Mouse (Mus musculus) right cerebral cortex, postnatal 4 days (tissue): ENCODE data around the gene Rpa2.
A peak's percentile ranks its signal among the peaks of the same experiment; 100 is the strongest.
"Not testable (repeated sequence)": the region's sequence is repeated elsewhere in the genome, so short reads cannot be mapped to it uniquely, and the experiment has no call there.

ENCODE experiments used
- DNase-seq: peaks from one replicate; pipeline ENCODE4 v3.0.0-alpha.2; 2022

Rpa2 gene

GRCm38 (mm10) chr4:132767914-132768876 lies at the start of gene Rpa2:
TSS of gene Rpa2 (plus strand) at chr4:132768332.
- DNase-seq = peak; percentile 98

GRCm38 (mm10) chr4:132728233-132728632 lies 39.9 kb upstream of the Rpa2 start:
- DNase-seq = no peak

DNA sequence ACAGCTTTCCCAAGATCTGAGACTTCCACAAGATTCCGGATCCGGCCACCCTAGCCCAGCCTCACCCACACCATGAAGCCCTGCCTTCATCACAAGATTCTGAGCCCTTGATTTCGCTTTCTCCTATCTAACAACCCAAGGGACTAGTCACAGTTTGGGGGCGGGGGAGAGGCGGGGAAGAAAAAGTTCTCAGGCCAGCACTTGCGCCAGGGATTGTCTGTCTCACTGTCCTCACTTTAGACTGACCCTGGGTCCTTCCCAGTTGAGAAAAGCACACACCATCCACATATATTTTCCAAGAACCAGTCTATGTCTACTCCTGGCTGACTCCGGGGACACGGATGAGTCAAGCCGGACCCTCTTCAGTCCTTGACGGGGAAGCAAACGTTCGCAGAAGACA lies 36.5 kb upstream of the Rpa2 start:
- no peak for DNase-seq

DNA sequence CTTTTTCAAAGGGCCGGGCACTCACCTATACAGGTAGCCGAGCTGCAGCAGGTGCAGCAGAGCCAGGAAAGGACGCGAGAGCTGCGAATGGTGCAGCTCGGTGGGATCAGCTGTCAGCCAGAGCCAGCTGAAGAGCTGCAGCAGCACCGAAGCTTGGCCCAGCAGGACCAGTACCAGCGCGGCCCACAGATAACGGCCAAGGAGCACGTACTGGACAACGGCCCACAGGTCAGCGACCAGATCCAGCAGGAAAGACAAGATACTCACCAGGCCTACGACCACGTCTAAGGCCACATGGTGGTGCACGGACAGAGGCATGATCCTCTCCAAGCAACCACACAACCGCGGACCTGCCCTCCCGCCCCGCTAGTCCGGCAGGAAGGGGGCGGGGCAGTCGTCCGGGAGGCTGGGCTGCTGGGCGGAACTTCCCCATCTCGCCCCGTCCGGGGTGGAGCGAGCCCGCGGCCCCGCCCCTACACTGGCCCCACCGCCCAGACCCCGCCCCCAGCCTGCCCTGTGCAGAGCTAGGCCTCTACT lies 35.9 kb upstream of the Rpa2 start, which contains the start of gene Xkr8:
Xkr8 (minus strand) TSS at position 399 of the 537 bp plus-strand sequence.
- peak; percentile 76 for DNase-seq

- no peak for DNase-seq
Observed at GRCm38 (mm10) chr4:132733071-132733770, 34.9 kb upstream of the Rpa2 start.

DNA sequence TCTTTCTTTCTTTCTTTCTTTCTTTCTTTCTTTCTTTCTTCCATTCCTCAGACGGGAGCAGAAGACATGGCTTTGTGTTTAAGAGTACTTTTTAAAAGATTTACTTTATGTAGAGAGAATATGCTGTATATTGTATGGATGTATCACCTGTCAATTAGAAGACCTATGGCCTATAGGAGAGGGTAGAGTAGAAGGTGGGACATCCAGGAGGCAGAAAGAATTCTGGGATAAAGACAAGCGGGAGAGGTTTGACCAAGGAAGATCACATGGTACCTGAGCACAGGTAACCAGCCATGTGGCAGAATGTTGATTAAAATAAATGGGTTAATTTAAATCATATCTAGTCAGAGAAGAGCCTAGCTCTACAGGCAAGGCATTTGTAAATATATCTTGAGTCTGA lies 33.4 kb upstream of the Rpa2 start:
- DNase-seq = no peak

DNA sequence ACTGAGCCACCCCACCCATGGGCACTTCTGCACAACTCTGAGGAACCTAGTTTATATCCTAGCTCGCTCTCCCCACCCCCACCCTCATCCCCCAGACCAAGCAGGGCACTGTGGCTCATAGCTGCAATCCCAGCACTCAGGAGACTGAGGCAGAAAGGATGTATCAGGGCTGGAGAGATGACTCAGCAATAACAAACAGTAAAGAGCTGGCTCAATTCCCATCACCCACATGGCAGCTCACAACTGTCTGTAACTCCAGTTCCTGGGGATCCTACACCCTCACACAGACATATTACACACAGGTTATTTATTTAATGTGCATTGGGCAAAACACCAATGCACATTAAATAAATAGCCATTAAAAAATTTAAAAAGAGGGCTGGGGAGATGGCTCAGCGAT lies 32.7 kb upstream of the Rpa2 start:
- no peak for DNase-seq

DNA sequence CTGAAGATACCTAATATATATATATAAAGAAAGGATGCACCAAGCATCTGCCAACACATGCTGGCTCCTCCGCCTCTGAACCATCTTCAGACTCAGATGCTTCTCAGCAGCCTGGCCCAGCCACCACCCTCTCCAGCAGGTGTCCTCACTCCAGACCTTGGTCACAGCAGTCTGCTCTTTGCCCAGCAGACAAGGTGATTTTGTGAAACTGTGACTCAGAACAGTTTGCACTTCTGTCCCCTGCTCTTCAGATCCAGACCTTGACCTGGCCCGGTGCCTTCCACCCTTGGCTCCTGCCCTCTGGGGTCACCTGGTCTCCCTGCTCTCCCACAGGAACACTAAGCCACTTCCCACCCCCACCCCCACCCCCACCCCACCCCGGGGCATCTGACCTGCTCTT lies 32.2 kb upstream of the Rpa2 start:
- no peak for DNase-seq

- not testable (repeated sequence) for DNase-seq
Observed at GRCm38 (mm10) chr4:132737154-132737553, 31.0 kb upstream of the Rpa2 start.

- DNase-seq = no peak
Observed at GRCm38 (mm10) chr4:132741491-132741890, 26.6 kb upstream of the Rpa2 start.

DNA sequence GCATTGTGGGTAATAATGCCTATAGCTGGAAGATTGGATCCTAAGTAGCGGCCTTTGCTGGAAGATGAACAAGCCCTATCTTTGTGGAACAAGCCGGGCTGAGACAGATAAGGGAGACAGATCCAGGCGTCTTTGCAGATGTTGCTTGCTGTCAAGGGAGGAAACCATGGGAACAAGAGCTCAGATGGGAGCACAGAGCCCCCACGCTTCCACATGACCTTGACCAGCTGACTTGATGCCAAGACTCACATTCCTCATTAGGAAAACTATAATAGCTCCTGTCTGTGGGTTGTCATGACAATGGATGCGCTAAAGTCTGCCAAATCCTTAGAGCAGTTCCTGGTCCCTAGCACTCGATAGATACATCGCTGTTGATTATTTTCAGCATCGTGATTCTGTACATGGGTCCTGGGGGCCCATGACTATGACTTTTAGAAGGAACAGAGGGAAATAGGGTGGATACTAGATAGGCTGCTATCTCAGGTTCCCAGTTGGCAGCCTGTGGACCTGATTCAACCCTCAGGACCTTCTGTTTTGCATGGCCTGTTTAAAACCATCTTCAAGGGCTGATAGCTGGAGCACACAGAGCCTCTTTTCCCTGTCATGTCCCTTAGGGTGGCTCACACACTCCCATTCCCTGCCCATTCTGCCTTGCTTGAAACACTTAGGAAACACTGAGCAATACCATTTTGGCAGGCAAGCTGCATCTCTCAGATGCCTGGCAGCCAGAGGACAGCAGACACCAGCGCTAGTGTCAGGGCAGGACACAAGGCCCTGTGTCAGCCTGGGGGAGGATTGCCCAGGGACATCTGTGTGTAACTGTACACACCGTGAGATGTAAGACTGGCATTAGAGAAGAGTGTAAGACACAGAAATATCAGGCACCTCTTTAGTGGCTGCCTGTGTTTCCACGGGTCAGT lies 23.9 kb upstream of the Rpa2 start:
- peak; percentile 29 for DNase-seq

GRCm38 (mm10) chr4:132746911-132747517 lies 21.1 kb upstream of the Rpa2 start:
- no peak for DNase-seq

DNA sequence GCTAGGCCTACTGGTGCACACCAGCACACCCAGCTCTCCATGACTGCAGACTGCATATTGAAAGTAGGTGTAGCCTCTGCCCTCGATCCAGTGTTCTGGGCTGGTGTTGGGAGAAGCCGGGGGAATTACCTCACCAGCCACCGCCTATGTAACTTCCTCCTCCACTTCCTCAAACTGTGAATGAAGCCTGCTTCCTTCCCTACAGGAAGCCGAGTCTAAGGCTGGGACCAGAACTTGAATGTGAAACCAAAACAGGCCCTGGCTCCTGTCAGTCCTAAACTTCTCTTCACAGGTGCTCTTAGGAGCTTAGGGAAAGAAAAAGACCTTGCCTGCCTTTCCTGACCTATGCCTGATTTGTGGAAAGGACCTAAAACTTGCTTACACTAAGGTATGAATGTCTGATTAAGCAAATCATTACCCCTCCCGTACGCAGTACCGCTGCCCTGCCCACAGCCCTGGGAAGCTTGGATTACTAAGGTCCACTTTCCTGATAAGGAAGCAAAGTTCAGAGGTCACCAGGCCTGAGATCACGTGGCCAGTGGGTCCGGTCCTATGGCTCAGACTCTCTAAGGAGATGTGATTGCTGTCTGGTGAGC lies 20.4 kb upstream of the Rpa2 start:
- no peak for DNase-seq

DNA sequence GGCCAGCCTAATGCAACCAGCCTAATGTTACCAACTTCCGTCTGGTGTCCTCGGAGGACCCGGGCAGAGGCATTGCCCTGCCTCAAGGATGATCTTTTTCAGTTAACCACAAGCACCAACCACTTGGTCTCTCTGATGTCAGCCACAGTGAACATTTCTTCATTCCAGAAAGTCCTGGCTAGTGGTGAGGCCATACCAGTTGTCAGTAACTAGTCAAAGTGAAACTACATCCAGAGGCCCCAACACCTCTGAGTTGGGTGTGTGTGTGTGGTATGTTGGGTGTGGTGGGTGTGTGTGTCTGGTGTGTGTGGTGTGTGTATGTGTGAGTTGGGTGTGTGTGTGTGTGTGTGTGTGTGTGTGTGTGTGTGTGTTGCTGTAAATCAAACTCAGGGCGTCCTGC lies 19.4 kb upstream of the Rpa2 start:
- DNase-seq = no peak

GRCm38 (mm10) chr4:132749258-132749982 lies 18.7 kb upstream of the Rpa2 start:
- no peak for DNase-seq

DNA sequence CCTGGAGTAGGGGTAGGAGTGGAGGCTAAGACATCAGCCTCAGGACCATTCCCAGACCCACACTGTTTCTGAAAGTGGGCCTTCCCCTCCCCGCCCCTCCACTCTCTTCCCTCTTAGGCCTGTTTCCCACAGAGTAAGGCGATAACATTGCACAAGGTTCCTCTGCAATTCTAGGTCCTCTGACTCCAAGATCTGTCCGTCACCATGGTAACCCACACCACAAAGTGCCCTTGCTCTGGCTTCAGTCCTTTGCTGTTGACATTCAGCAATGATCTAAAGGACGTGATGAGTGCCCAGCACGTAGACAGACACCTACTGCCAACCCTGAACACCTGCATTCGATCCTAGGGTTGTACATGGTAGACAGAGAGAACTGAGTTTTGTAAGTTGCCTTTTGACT lies 15.1 kb upstream of the Rpa2 start:
- DNase-seq = no peak

GRCm38 (mm10) chr4:132756974-132757373 lies 11.2 kb upstream of the Rpa2 start, which contains the start of gene Smpdl3b:
TSS of gene Smpdl3b (minus strand) at chr4:132757252.
- DNase-seq = peak; percentile 65

DNA sequence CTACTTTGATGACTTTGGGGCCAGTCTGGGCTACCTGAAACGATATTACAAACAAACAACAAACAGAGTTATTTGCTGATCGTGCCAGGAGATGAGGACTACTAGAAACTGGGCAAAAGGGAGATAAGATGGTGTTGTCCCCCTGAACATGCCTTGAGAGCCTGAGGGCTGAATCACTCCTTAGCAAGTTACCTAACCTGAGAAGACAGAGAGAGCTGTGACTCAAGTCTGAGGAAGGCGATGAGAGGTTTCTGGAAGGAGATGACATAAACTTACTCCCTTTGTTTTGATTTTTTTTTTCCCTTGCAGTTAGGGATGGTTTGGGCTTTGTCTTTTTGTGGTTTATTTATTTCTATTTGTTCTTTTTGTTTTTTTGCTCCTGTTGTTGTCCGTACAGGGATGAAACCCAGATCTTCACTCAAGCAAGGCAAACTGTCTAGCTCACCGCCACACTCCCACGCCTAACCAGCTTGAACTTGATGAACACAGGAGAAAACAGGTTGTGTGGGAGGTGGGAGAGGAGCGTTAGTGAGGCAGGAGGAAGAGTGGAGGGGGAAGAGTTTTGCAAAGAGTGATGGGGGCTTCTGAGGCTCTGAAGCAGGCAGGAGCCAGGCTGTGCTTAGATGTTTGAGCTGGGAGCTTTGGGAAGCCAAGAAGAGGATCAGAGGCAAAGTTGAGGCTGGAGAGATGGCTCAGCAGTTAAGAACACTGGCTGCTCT lies 10.3 kb upstream of the Rpa2 start:
- DNase-seq = no peak

GRCm38 (mm10) chr4:132760296-132760695 lies 7.8 kb upstream of the Rpa2 start:
- DNase-seq = no peak

GRCm38 (mm10) chr4:132762602-132763001 lies 5.5 kb upstream of the Rpa2 start:
- no peak for DNase-seq
